Mouse (Mus musculus) brain, embryonic 14.5 days (tissue): ENCODE results near the gene Immp2l.

Experiments used
- CTCF ChIP-seq: fragments of 200-500 bp; IDR thresholded peaks from 2 replicates; pipeline ENCODE4 v1.5.1; 2012; ENCODE audit warnings: inconsistent platforms, mild to moderate bottlenecking, moderate library complexity, borderline replicate concordance; ENCODE audit not compliant: insufficient read depth, insufficient read length; ENCODE audit errors: extremely low read depth
- POLR2A ChIP-seq: fragments of 200-500 bp; IDR thresholded peaks from 2 replicates; pipeline ENCODE4 v1.6.1; 2012; ENCODE audit warnings: mild to moderate bottlenecking, inconsistent platforms, borderline replicate concordance; ENCODE audit not compliant: poor library complexity, insufficient read depth, insufficient read length, severe bottlenecking; ENCODE audit errors: extremely low read depth

DNA sequence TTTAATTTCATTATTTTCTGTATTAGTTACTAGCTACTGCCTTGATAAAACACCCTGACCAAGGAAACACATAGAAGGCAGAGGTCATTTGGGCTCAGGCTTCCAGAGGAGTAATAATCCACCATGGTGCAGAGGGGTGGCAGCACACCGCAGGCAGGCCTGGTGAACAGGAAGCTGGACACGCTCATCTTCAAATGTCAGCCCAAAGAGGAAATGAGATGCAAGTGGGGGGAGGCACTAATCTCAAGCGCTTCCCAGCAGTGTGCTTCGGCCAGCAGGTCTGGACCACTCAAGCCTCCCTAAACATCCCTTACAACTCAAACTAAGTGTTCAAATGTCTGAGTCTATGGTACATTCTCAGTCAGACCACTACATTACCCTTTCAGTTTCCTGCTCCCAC, 72.2 kb downstream of the Immp2l start:
- TF ChIP-seq CTCF (no peak), POLR2A (no peak)
